Mouse (Mus musculus): ENCODE measurements around the gene Morc4.

- TF ChIP-seq POLR2A (IDR thresholded peaks at IDR 0.05; ENCODE audit: borderline replicate concordance, extremely low read depth, insufficient read depth, insufficient read length, poor library complexity, severe bottlenecking): no peak
- TF ChIP-seq CTCF (IDR thresholded peaks at IDR 0.05; ENCODE audit: borderline replicate concordance, extremely low read depth, insufficient read depth, insufficient read length): no peak
These were observed 63.0 kb downstream of the Morc4 start for GRCm38 (mm10) chrX:139808501-139808900.
